Mouse (Mus musculus): ENCODE measurements at regions not wholly inside any gene's neighbourhood (a gene's known extent, or its start where the extent isn't known, plus 50 kb on each side); places are given as distances from the start of the nearest gene placed in this dataset.
A peak's percentile ranks its signal among the peaks of the same experiment; 100 is the strongest.

GRCm38 (mm10) chr14:105736352-105736751 is 160.3 kb downstream of the Spry2 start:
- no peak for TF ChIP-seq CHD2 (IDR thresholded peaks at IDR 0.05; ENCODE audit: low read length)
- TF ChIP-seq ETS1 (IDR thresholded peaks at IDR 0.05; ENCODE audit: low read depth, low read length), result no peak
- no peak for TF ChIP-seq POLR2AphosphoS5 (IDR thresholded peaks at IDR 0.05; ENCODE audit: borderline replicate concordance, low read depth, low read length)
- TF ChIP-seq JUND (IDR thresholded peaks at IDR 0.05; ENCODE audit: low read depth, low read length), result no peak
- no peak for TF ChIP-seq HCFC1 (IDR thresholded peaks at IDR 0.05; ENCODE audit: low read depth, low read length)
- TF ChIP-seq KAT2A (conservative IDR thresholded peaks at IDR 0.05; ENCODE audit: low read depth, low read length), result no peak
- TF ChIP-seq ZNF384 (IDR thresholded peaks at IDR 0.05; ENCODE audit: low read depth, low read length), result no peak
- TF ChIP-seq SMC3 (IDR thresholded peaks at IDR 0.05; ENCODE audit: low read depth, low read length), result no peak
- TF ChIP-seq MAZ (IDR thresholded peaks at IDR 0.05; ENCODE audit: low read depth, low read length), result no peak
- TF ChIP-seq MAX (IDR thresholded peaks at IDR 0.05; ENCODE audit: low read length), result no peak
- no peak for TF ChIP-seq MAFK (IDR thresholded peaks at IDR 0.05; ENCODE audit: borderline replicate concordance, low read depth, low read length)
- TF ChIP-seq GABPA (IDR thresholded peaks at IDR 0.05; ENCODE audit: low read depth, low read length), result no peak
- TF ChIP-seq ZKSCAN1 (IDR thresholded peaks at IDR 0.05; ENCODE audit: low read depth, low read length), result no peak
- no peak for TF ChIP-seq NELFE (IDR thresholded peaks at IDR 0.05; ENCODE audit: low read depth, low read length)
- no peak for TF ChIP-seq ELF1 (IDR thresholded peaks at IDR 0.05; ENCODE audit: low read depth, low read length)
- TF ChIP-seq MYB (IDR thresholded peaks at IDR 0.05; ENCODE audit: low read depth, low read length), result no peak
- TF ChIP-seq MYC (IDR thresholded peaks at IDR 0.05; ENCODE audit: low read depth, low read length), result no peak
- no peak for TF ChIP-seq E2F4 (IDR thresholded peaks at IDR 0.05; ENCODE audit: borderline replicate concordance, low read depth, low read length)
- TF ChIP-seq ZC3H11A (IDR thresholded peaks at IDR 0.05; ENCODE audit: low read depth, low read length), result no peak
- no peak overlapping the region for H3K9ac ChIP-seq (ENCODE audit: control insufficient read depth, low read depth, low read length, poor library complexity, severe bottlenecking)
- H3K79me2 ChIP-seq (ENCODE audit: control insufficient read depth, insufficient read depth, low read length, poor library complexity), result no peaks in the 10 kb centered on the region
- H3K9me3 ChIP-seq (replicated peaks; ENCODE audit: insufficient read depth, low read length), result no peaks in the 10 kb centered on the region
- peak; percentile 11 for DNase-seq (ENCODE audit: low read depth, low spot score)
- no peaks in the 10 kb centered on the region for H3K27me3 ChIP-seq (ENCODE audit: control insufficient read depth in 1 of 2, insufficient read depth in 2 of 2, low read length in 2 of 2)
- H3K4me1 ChIP-seq (ENCODE audit: control insufficient read depth in 1 of 2, insufficient read depth in 2 of 2, low read length in 2 of 2), result peaks cover 0 to 3% of the 10 kb centered on the region in 2 experiments; a peak in 1 of 4 replicates
- no peak overlapping the region for H3K4me3 ChIP-seq (ENCODE audit: control insufficient read depth in 1 of 2, insufficient read depth in 1 of 2, low read depth in 2 of 2, low read length in 2 of 2)
- H3K36me3 ChIP-seq (ENCODE audit: control insufficient read depth in 1 of 2, insufficient read depth in 2 of 2, low read length in 2 of 2), result peaks cover 0 to 1% of the 10 kb centered on the region in 2 experiments; a peak in 1 of 4 replicates
- no peak overlapping the region for H3K27ac ChIP-seq (ENCODE audit: control insufficient read depth, low read depth, low read length)

DNA sequence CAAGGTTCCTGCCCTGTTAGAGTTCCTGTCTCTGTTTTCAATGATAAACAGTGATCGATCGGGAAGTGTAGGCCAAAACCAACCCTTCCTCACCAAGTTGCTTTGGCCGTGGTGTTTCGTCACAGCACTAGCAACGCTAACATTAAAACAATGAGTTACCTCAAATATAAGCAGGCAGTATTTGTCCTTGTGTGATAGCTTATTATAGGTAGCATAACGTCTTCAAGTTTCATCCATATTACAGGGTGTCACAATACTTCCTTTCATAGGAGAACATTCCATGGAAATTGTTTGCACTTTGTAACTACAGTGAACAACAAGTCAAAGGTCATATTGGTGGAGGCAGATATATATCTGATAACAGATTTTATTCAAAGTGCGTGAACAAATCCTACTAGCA is 162.3 kb downstream of the Spry2 start:
- H3K27ac ChIP-seq (ENCODE audit: control insufficient read depth, low read depth, low read length), result no peak overlapping the region
- DNase-seq (ENCODE audit: low read depth, low spot score), result no peak
- H3K9me3 ChIP-seq (replicated peaks; ENCODE audit: insufficient read depth, low read length), result no peaks in the 10 kb centered on the region
- no peak overlapping the region for H3K4me3 ChIP-seq (ENCODE audit: control insufficient read depth in 1 of 2, insufficient read depth in 1 of 2, low read depth in 2 of 2, low read length in 2 of 2)
- no peak overlapping the region for H3K9ac ChIP-seq (ENCODE audit: control insufficient read depth, low read depth, low read length, poor library complexity, severe bottlenecking)
- peaks cover 0 to 6% of the 10 kb centered on the region in 2 experiments; a peak in 2 of 4 replicates for H3K4me1 ChIP-seq (ENCODE audit: control insufficient read depth in 1 of 2, insufficient read depth in 2 of 2, low read length in 2 of 2)
- TF ChIP-seq MAFK (IDR thresholded peaks at IDR 0.05; ENCODE audit: borderline replicate concordance, low read depth, low read length) (no peak), ZC3H11A (IDR thresholded peaks at IDR 0.05; ENCODE audit: low read depth, low read length) (no peak), KAT2A (conservative IDR thresholded peaks at IDR 0.05; ENCODE audit: low read depth, low read length) (no peak), HCFC1 (IDR thresholded peaks at IDR 0.05; ENCODE audit: low read depth, low read length) (no peak), USF2 (IDR thresholded peaks at IDR 0.05; ENCODE audit: borderline replicate concordance in 1 of 2, insufficient read depth in 1 of 2, low read depth in 1 of 2, low read length in 2 of 2) (no peak), POLR2AphosphoS2 (IDR thresholded peaks at IDR 0.05; ENCODE audit: low read length) (no peak), SMC3 (IDR thresholded peaks at IDR 0.05; ENCODE audit: low read depth, low read length) (no peak), MAZ (IDR thresholded peaks at IDR 0.05; ENCODE audit: low read depth, low read length) (no peak), POLR2AphosphoS5 (IDR thresholded peaks at IDR 0.05; ENCODE audit: borderline replicate concordance, low read depth, low read length) (no peak), MEF2A (IDR thresholded peaks at IDR 0.05; ENCODE audit: extremely low read depth, insufficient replicate concordance, low read depth, low read length, poor library complexity, severe bottlenecking) (no peak), NELFE (IDR thresholded peaks at IDR 0.05; ENCODE audit: low read depth, low read length) (no peak), ZKSCAN1 (IDR thresholded peaks at IDR 0.05; ENCODE audit: low read depth, low read length) (no peak), TBP (IDR thresholded peaks at IDR 0.05; ENCODE audit: low read depth, low read length) (no peak), NRF1 (IDR thresholded peaks at IDR 0.05; ENCODE audit: insufficient read depth, low read depth, low read length, poor library complexity, severe bottlenecking) (no peak), ZMIZ1 (IDR thresholded peaks at IDR 0.05; ENCODE audit: low read depth, low read length) (no peak), MXI1 (IDR thresholded peaks at IDR 0.05; ENCODE audit: low read depth, low read length) (no peak), ELF1 (IDR thresholded peaks at IDR 0.05; ENCODE audit: low read depth, low read length) (no peak)
- H3K27me3 ChIP-seq (ENCODE audit: control insufficient read depth in 1 of 2, insufficient read depth in 2 of 2, low read length in 2 of 2), result no peaks in the 10 kb centered on the region
- no peaks in the 10 kb centered on the region for H3K79me2 ChIP-seq (ENCODE audit: control insufficient read depth, insufficient read depth, low read length, poor library complexity)
- peaks cover 0 to 2% of the 10 kb centered on the region in 2 experiments; a peak in 1 of 4 replicates for H3K36me3 ChIP-seq (ENCODE audit: control insufficient read depth in 1 of 2, insufficient read depth in 2 of 2, low read length in 2 of 2)
